Mouse (Mus musculus) cerebellum, postnatal 25 days (tissue): Measurements from ENCODE around the gene Mtmr3.

ENCODE experiments used
- DNase-seq, 2 experiments: peaks; one replicate each; pipeline ENCODE4 v3.0.0; 2021; ENCODE audit warnings: mixed read lengths in 2 of 2

Gene Mtmr3

GRCm38 (mm10) chr11:4462868-4463267 lies 131.8 kb downstream of the Mtmr3 start:
- DNase-seq: no peak

GRCm38 (mm10) chr11:4461154-4461553 lies 133.5 kb downstream of the Mtmr3 start:
- no peak for DNase-seq

GRCm38 (mm10) chr11:4460615-4461014 lies 134.0 kb downstream of the Mtmr3 start:
- no peak for DNase-seq

- no peak for DNase-seq
Measured at GRCm38 (mm10) chr11:4454895-4455535, 139.6 kb downstream of the Mtmr3 start.

- DNase-seq: no peak
Measured at GRCm38 (mm10) chr11:4452467-4453184, 142.0 kb downstream of the Mtmr3 start.

- peak; percentile 50 to 71 for DNase-seq
Measured at GRCm38 (mm10) chr11:4451116-4451515, 143.5 kb downstream of the Mtmr3 start.

GRCm38 (mm10) chr11:4446195-4446868 lies 148.3 kb downstream of the Mtmr3 start:
- DNase-seq: no peak

- no peak for DNase-seq
Measured at GRCm38 (mm10) chr11:4442280-4442679, 152.4 kb downstream of the Mtmr3 start.

- DNase-seq: no peak
Measured at GRCm38 (mm10) chr11:4440978-4441377, 153.7 kb downstream of the Mtmr3 start, which contains the start of gene Hormad2. Hormad2 (minus strand) TSS chr11:4441105.

- DNase-seq: no peak
Measured at GRCm38 (mm10) chr11:4438211-4438610, 156.5 kb downstream of the Mtmr3 start.

- DNase-seq: no peak
Measured at GRCm38 (mm10) chr11:4437318-4437717, 157.3 kb downstream of the Mtmr3 start.

GRCm38 (mm10) chr11:4436631-4437030 lies 158.0 kb downstream of the Mtmr3 start:
- DNase-seq: no peak

- DNase-seq: no peak
Measured at GRCm38 (mm10) chr11:4434461-4434860, 160.2 kb downstream of the Mtmr3 start.
